Mouse (Mus musculus) thymus, postnatal 25 days (tissue): Measurements from ENCODE around the gene Rpusd4.

ENCODE experiments used
- DNase-seq: peaks from one replicate; pipeline ENCODE4 v3.0.0; 2022

Rpusd4 gene

DNA sequence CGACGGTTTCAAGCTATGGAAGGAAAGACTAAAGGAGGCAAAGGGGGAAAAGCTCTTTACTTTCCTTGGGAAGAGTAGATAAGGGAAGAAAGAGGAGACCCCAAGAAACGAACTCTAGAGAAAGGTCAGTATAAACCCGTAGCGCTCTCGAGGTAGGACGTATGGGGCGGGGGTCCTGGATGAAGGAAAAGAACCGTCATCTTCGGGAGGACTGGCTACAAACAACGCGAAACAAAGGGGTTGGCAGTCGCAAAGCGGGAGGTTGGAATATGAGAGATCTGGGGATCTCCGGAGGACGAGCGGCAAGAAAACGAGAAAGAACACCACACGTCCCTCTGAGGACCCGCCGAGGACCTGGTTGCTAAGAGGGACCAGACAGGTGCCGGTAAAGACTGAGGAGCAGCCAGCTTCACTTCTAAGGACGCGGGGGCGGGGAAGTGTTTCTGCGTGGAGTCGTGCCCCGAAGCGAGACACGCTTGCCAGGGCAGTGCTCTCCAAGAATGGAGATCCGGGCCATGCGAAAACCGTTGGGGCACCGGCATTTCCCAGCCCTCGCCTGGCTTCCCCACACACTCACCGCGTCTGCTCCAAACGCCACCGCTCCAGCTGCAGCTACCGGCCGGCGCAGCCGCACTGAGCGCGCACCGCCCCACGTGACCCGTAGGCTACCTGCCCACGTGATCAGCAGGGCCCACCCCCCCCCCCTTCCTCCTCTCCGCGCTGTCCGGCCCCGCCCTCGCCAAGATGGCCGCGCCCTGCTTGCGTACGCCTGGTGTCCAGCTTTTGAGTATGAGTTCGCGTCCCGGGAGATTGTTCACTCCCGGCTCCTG, at the start of gene Rpusd4, which contains the start of gene Fam118b:
TSS of gene Rpusd4 (plus strand) at position 720 of the 830 bp plus-strand sequence.
TSS of gene Fam118b (minus strand) at position 660 of the 830 bp plus-strand sequence.
- DNase-seq, result peak; percentile 91

DNA sequence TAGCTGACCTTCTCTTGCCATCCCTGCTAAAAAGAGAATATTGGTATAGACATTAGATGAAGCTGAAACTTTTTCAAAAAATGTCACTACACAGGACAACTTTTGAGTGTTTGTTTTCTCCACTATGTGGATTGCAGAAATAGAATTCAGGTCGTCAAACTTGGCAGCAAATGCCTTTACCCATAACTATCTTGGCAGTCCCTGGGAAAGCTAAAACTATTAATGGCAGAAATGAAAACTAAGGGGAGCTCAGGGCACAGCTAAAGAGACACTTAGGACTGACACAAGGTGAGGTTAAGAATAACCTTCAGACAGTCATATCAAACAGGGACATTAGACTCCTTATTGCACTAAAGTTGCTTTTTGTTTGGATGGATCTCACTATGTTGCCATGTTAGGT, 49.7 kb upstream of the Rpusd4 start:
- no peak for DNase-seq

DNA sequence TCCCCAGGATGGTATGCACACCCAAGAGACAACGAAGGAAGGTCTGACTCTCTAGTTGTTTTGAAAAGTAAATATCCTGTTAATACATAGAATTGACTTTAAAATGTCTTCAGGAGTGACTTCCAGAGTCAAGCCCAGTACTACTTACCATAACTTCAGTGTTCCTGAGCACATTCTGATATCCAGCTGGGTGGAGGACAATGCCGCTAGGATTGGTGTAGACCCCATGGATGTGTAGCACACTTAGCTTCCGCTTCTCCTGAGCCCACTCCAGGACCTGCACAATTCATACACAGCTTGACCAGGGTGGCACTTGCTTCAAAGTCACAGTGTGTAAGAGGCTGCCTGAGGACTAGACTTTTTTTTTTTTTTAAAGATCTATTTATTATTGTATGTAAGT, 44.2 kb upstream of the Rpusd4 start:
- no peak for DNase-seq

GRCm38 (mm10) chr9:35228671-35229070, 39.0 kb upstream of the Rpusd4 start:
- no peak for DNase-seq

GRCm38 (mm10) chr9:35235996-35236395, 31.7 kb upstream of the Rpusd4 start:
- DNase-seq, result no peak

DNA sequence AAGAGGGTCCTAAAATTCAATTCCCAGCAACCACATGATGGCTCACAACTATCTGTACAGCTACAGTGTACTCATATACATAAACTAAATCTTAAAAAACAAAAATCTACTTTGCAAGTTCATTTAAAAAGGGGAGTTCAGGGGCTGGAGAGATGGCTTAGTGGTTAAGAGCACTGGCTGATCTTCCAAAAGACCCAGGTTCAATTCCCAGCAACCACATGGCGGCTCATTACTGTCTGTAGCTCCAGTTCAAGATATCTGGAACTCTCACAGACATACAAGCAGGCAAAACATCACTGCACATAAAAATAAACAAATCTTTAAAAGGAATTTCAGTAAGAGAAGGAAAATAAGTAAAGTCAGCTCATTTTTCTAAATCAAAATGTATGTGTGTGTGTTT, 29.3 kb upstream of the Rpusd4 start:
- no peak for DNase-seq

DNA sequence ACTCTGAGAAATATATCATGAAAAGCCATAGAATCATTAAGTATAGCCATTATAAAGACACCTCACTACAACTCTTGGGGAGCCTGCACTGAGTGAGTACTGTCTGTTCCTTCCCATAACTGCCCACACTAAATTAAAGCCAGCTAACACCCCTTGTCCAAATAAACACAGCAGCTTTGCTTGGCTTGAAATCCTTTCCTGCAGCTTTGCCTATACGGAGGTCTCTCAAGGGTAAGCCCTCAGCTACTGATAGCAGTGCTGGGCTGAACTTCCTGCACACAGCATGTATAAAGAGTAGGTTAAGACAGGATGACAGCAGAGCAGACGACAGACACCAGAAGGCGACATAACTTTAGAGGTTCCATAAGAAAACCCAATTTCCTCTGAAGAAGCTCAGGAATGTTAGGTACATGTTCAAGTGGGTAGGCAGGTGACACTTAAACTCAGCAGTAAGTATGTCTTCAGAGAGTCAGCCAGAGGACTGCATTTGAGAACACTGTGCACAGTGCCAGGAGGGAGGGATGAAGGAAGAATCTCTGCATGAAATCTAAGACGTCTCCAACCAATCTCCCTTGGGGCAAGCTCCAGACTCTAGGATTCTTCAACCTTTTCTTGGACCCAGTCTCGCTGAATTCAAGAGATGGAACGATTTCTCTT, 28.6 kb upstream of the Rpusd4 start:
- DNase-seq, result no peak

DNA sequence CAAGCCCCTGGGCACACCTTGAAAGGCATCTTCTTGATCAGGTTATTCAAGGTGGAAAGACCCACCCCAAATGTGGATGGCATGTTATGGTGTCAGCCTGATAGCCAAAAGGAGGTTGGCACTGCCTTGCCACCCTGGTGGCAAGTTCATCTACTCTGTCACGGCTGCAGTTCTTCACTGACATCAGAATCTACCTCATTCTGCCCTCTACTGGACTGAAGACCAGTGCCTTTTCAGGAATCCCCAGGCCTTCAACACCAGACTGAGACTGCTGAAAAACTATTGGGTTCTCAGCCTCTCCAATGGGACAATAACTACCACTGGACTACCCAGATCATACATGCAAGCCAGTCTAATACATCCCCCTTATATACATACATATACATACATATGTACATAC, 27.9 kb upstream of the Rpusd4 start:
- DNase-seq, result no peak

GRCm38 (mm10) chr9:35247405-35247804, 20.3 kb upstream of the Rpusd4 start:
- DNase-seq, result no peak

GRCm38 (mm10) chr9:35249476-35249875, 18.2 kb upstream of the Rpusd4 start:
- DNase-seq, result no peak

DNA sequence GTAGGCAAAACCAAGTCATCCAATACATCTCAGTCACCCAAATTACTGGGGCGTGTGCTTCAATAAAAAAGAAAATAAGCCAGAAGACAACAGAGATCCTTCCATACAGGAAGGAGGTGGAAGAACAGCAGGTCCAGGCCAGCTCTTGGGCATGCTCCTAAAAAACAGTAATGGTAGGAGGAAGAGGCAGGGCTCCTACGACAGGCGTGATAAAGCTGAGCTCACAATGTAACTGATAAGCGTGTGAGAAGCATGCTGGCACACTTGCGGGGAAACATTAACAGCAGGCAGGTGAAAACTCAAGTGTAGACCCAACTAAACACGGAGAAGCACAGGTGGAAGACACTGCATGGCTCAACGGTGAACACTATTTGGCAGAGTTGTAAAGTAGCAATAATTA, 10.3 kb upstream of the Rpusd4 start:
- no peak for DNase-seq

DNA sequence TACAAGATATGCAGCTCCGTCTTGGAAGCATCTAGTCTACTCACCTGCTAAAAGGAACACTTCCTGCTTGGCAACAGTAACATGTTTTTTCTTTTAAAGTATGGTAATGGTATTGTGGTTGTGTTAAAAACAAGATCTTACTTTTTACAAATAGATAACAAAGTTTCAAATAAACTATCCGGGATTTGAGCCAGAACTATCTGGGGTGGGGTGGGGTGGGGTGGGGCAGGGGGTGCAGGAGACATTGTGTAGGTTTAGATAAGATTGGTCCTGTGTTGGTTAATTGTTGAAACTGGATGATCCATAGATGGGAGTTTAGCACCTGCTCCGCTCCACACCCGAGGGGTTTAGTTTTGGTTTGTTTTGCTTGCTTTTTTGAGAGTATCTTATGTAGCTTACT, 5.2 kb upstream of the Rpusd4 start:
- DNase-seq, result no peak

GRCm38 (mm10) chr9:35263431-35263830, 4.2 kb upstream of the Rpusd4 start:
- DNase-seq, result no peak

GRCm38 (mm10) chr9:35264509-35264908, 3.2 kb upstream of the Rpusd4 start:
- DNase-seq, result no peak

DNA sequence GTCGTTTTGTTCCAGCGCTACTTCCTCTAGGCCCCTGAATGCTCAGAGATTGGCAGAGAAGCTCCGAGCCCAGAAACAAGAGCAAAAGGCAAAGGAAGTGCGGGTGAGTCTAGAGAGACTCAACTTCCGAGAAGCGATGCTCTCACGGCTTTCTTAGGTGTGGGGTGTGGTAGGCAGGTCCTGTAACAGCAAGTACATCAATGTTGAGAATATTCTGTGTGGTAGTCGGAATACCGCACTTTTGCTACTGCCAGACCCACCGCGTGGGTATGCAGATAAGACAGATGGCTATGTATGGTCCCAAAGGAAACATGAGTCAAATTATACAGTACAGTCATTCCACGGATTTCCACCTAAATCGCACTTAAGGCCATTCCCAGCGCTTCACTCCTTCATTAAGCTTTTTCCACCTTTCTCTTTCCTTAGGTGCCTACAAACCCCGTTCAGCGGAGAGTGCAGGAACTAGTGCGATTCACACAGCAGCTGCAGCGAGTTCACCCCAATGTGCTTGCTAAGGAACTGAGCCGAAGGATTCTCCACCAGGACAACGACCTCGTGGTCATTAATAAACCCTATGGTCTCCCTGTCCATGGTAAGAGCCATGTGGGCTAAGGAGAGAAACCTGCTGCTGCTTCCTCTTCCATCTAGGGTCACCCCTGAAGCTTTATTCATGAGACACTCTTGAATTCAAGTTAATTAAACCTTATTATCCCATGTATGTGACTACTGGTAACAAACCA, 481 bp downstream of the Rpusd4 start:
- no peak for DNase-seq

DNA sequence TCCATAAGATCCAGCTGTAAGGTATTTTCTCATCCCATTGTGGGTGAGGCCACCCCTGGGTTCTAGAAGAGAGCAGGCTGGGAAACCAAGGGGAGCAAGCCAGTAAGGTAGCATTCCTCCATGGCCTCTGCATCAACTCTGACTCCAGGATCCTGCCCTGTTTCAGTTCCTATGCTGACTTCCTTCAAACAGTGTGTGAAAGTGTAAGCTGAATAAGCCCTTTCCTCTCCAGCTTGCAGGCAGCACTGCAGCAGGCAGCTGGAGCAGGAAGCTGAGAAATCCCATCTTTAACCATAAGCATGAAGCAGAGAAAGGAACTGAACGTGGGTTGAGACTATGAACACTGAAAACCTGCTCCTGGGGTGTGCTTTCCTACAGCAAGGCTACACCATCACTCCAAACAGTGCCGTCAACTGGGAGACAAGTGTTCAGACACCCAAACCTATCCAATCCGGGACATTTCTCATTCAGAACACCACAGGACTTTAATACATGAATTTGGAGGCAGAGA, 10.2 kb downstream of the Rpusd4 start:
- DNase-seq, result no peak

DNA sequence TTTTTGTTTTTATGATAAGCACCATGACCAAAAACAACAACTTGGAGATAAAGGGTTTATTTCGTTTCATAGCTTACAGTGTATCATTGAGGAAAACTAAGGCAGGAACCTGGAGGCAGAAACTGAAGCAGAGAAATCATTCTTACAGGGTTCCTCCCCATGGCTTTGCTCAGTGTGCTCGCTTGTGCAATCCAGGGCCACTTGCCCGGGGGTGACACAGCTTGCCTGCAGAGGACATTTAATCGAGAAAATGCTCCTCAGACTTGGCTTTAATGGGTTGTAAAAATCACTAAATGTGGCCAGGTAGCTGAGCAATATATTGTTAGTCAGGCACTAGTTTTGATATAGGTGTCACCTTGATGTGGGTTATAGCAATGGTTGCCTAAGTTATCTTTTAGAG, 10.8 kb downstream of the Rpusd4 start:
- DNase-seq, result no peak

GRCm38 (mm10) chr9:35282006-35282850, 14.6 kb downstream of the Rpusd4 start:
- peak; percentile 45 for DNase-seq

GRCm38 (mm10) chr9:35282851-35283200, 15.2 kb downstream of the Rpusd4 start:
- no peak for DNase-seq

GRCm38 (mm10) chr9:35283415-35284069, 15.9 kb downstream of the Rpusd4 start:
- no peak for DNase-seq

GRCm38 (mm10) chr9:35284351-35284750, 16.7 kb downstream of the Rpusd4 start:
- no peak for DNase-seq

GRCm38 (mm10) chr9:35286351-35286750, 18.7 kb downstream of the Rpusd4 start:
- DNase-seq, result no peak
